Mouse (Mus musculus): ENCODE results near the gene Pitpnc1.
A peak's percentile ranks its signal among the peaks of the same experiment; 100 is the strongest.

Pitpnc1 gene

GRCm38 (mm10) chr11:107401839-107402590 lies 68.5 kb downstream of the Pitpnc1 start:
- DNase-seq = no peak

- no peak for DNase-seq
Observed at GRCm38 (mm10) chr11:107400826-107401225, 69.7 kb downstream of the Pitpnc1 start.

GRCm38 (mm10) chr11:107400005-107400404 lies 70.5 kb downstream of the Pitpnc1 start:
- DNase-seq = no peak

- DNase-seq = no peak
Observed at GRCm38 (mm10) chr11:107397326-107397998, 73.0 kb downstream of the Pitpnc1 start.

- no peak for DNase-seq
Observed at GRCm38 (mm10) chr11:107394245-107394644, 76.3 kb downstream of the Pitpnc1 start.

- DNase-seq = no peak
Observed at GRCm38 (mm10) chr11:107393828-107394165, 76.7 kb downstream of the Pitpnc1 start.

- peak in 1 of 2 experiments; percentile 21 for DNase-seq
Observed at GRCm38 (mm10) chr11:107393154-107393827, 77.2 kb downstream of the Pitpnc1 start.

- DNase-seq = no peak
Observed at GRCm38 (mm10) chr11:107390540-107390939, 80.0 kb downstream of the Pitpnc1 start.

GRCm38 (mm10) chr11:107390001-107390400 lies 80.5 kb downstream of the Pitpnc1 start:
- DNase-seq = no peak

GRCm38 (mm10) chr11:107386481-107386880 lies 84.0 kb downstream of the Pitpnc1 start:
- no peak for DNase-seq

- peak in 1 of 2 experiments; percentile 51 for DNase-seq
Observed at GRCm38 (mm10) chr11:107385306-107385705, 85.2 kb downstream of the Pitpnc1 start.

GRCm38 (mm10) chr11:107383985-107384384 lies 86.5 kb downstream of the Pitpnc1 start:
- DNase-seq = no peak

- peak; percentile 28 to 50 for DNase-seq
Observed at GRCm38 (mm10) chr11:107379965-107380364, 90.5 kb downstream of the Pitpnc1 start.

- DNase-seq = peak; percentile 56 to 81
Observed at GRCm38 (mm10) chr11:107379089-107379845, 91.2 kb downstream of the Pitpnc1 start.

GRCm38 (mm10) chr11:107377326-107377725 lies 93.2 kb downstream of the Pitpnc1 start:
- no peak for DNase-seq

GRCm38 (mm10) chr11:107376272-107376671 lies 94.2 kb downstream of the Pitpnc1 start:
- DNase-seq = peak; percentile 71 to 89

GRCm38 (mm10) chr11:107375816-107376215 lies 94.7 kb downstream of the Pitpnc1 start:
- DNase-seq = no peak

GRCm38 (mm10) chr11:107373569-107373968 lies 96.9 kb downstream of the Pitpnc1 start:
- DNase-seq = no peak

GRCm38 (mm10) chr11:107373154-107373553 lies 97.3 kb downstream of the Pitpnc1 start:
- DNase-seq = no peak

- no peak for DNase-seq
Observed at GRCm38 (mm10) chr11:107372688-107373087, 97.8 kb downstream of the Pitpnc1 start.

GRCm38 (mm10) chr11:107370476-107370875 lies 100.0 kb downstream of the Pitpnc1 start:
- no peak for DNase-seq

- no peak for DNase-seq
Observed at GRCm38 (mm10) chr11:107369661-107370060, 100.8 kb downstream of the Pitpnc1 start.
